Mouse (Mus musculus): ENCODE measurements at regions not wholly inside any gene's neighbourhood (a gene's known extent, or its start where the extent isn't known, plus 50 kb on each side); places are given as distances from the start of the nearest gene placed in this dataset.

DNA sequence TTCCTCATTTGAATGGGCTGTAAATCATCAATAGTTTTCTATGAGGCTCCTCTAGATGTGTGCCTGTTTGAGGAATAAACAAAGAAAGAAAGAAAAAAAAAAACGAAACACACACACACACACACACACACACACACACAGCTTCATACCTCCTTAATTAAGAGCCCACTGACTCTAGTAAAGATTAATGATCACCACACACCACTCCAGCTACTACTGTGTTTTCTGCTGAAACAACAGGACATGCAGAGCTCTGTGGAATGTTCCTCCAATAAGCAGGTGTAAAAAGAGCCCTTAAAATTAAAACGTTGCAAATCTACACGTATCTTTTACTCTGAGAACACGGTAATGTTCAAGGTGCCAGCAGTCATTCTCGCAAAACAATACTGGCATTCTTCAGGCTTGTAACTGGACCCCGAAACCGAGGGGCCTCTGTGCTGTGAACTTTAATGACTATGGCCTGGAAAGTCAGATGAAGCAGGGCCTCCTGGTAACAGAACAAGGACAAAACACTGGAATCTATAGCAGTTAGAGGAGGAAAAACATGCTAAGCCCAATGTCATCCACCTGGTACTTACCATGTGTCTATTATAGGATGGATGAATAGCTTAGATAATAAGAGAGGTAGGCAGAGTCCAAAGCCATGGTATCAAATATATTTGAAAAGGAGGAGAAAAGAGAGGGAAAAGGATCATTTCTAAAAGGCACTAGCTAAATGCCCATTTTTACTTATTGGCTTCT is 151.7 kb downstream of the Gm11361 start:
- no peak for DNase-seq (ENCODE audit: low spot score in 2 of 2)

DNA sequence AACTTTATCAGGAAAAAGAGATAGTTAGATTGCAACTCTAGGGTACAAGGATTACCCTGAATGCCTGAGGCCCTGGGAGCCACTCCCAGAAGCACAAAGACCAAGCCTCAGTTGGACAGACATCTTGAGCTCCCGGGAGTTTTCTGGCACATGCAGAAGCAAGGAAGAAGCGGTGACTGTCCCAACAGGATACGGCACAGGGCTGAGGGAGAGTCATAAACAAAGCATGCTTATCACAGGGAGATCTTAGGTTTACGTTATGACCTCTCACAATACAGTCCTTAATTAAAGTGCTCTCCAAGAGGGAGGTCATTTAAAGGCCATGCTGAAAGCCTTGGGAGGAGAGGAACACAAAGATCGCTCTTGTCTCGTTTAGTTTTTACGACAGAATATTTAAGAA is 143.1 kb downstream of the Gm11361 start:
- DNase-seq (ENCODE audit: low spot score in 2 of 2) = no peak

Data from urinary bladder, postnatal 36 days (tissue).